In the genomic region with DNA sequence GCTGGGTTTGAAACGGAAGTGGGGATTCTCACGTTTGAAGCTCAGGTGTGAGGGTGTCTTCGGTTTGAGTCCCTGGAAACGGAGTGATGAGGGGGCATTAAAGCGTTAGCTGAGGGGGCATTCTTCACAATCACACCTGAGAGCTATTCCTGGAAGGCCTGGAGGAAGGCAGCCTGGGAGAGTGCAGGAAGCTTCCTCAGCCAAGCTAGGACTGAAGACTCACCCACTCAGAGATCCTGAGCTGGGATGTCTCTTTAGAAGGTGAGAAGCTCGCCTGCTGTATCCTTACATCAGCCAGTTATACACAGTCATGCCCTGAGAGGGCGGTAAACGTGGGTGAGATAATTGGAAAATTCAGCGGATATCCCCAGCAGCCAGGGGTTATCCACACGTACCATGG, we compare ENCODE assay signal across 18 mouse cellular contexts.
"Had no signal": no experiment of that assay in that cellular context is flagged by ENCODE, and none has a peak within 500 bp of the region (broad histone marks: within the 10 kb centered on the region; RNA-seq: fewer than 3 reads in every experiment).

No protein-coding gene starts in this region.

- ATAC-seq: liver, postnatal 0 days; lung, postnatal 0 days; midbrain, embryonic 13.5 days; midbrain, embryonic 15.5 days had no signal

- H3K36me3 ChIP-seq: lung, embryonic 15.5 days; midbrain, embryonic 13.5 days; midbrain, embryonic 15.5 days; neural tube, embryonic 12.5 days; stomach, embryonic 15.5 days had no signal

- DNase-seq: liver, postnatal 0 days; lung, adult 2 months; lung, postnatal 14 days; lung, postnatal 36 days; right cerebral cortex, postnatal 14 days; thymus, adult 18-20 months; thymus, postnatal 14 days; thymus, postnatal 4 days had no signal

- H3K27me3 ChIP-seq: lung, embryonic 15.5 days; midbrain, embryonic 13.5 days; midbrain, embryonic 15.5 days; neural tube, embryonic 12.5 days; stomach, embryonic 15.5 days had no signal

- H3K9me3 ChIP-seq: lung, embryonic 15.5 days; megakaryocyte, embryonic 14.5 days; midbrain, embryonic 13.5 days; midbrain, embryonic 15.5 days; neural tube, embryonic 12.5 days; stomach, embryonic 15.5 days had no signal

- H3K9ac ChIP-seq: liver, postnatal 0 days; lung, embryonic 15.5 days; midbrain, embryonic 13.5 days; midbrain, embryonic 15.5 days; neural tube, embryonic 12.5 days; stomach, embryonic 15.5 days had no signal

- H3K4me3 ChIP-seq: lung, embryonic 15.5 days; megakaryocyte, embryonic 14.5 days; midbrain, embryonic 13.5 days; midbrain, embryonic 15.5 days; neural tube, embryonic 12.5 days; stomach, embryonic 15.5 days had no signal

- H3K27ac ChIP-seq: lung, embryonic 15.5 days; macrophage; midbrain, embryonic 13.5 days; midbrain, embryonic 15.5 days; neural tube, embryonic 12.5 days; stomach, embryonic 15.5 days; stomach, postnatal 0 days had no signal

- H3K4me2 ChIP-seq: lung, embryonic 15.5 days; midbrain, embryonic 11.5 days; midbrain, embryonic 13.5 days; midbrain, embryonic 15.5 days; neural tube, embryonic 12.5 days; stomach, embryonic 15.5 days had no signal

- H3K4me1 ChIP-seq: lung, embryonic 15.5 days; midbrain, embryonic 13.5 days; midbrain, embryonic 15.5 days; neural tube, embryonic 12.5 days; stomach, embryonic 15.5 days had no signal
